Mouse (Mus musculus) limb, embryonic 10.5 days (tissue): Measurements from ENCODE around the gene Irf2bp2. TPM values are rescaled to one million over a fixed set of nuclear protein-coding genes. Genes with fewer than 3 reads are reported as not detected.
A peak's percentile ranks its signal among the peaks of the same experiment; 100 is the strongest.
"Not testable (repeated sequence)": the region's sequence is repeated elsewhere in the genome, so short reads cannot be mapped to it uniquely, and the experiment has no call there.

Experiments
- DNase-seq: peaks from one replicate; pipeline ENCODE4 v3.0.0-alpha.2; 2017; ENCODE audit warnings: low spot score
- H3K27ac ChIP-seq: fragments of 300-500 bp; sonication (generic); 2 replicates; pipeline ENCODE4 v1.5.1; 2016; ENCODE audit warnings: mild to moderate bottlenecking
- H3K27me3 ChIP-seq: fragments of 300-500 bp; sonication (generic); 2 replicates; pipeline ENCODE4 v1.6.1; 2016; ENCODE audit warnings: low read depth, mild to moderate bottlenecking; ENCODE audit not compliant: poor library complexity, severe bottlenecking
- H3K36me3 ChIP-seq: fragments of 300-500 bp; sonication (generic); 2 replicates; pipeline ENCODE4 v1.6.1; 2016; ENCODE audit warnings: mild to moderate bottlenecking, moderate library complexity
- H3K4me1 ChIP-seq: fragments of 300-500 bp; sonication (generic); 2 replicates; pipeline ENCODE4 v1.6.1; 2016
- H3K4me3 ChIP-seq: fragments of 300-500 bp; sonication (generic); 2 replicates; pipeline ENCODE4 v1.5.1; 2016; ENCODE audit warnings: mild to moderate bottlenecking, moderate library complexity
- H3K9me3 ChIP-seq: fragments of 300-500 bp; sonication (generic); replicated peaks from 2 replicates; pipeline ENCODE4 v1.6.1; 2016; ENCODE audit warnings: mild to moderate bottlenecking
- WGBS: fragments of 180-500 bp; shearing (Covaris S2); methylation state at CpG from one replicate; pipeline ENCODE4 v1.1.7; 2016; 5-methylcytosine and 5-hydroxymethylcytosine counted together
- polyA plus RNA-seq: library from polyadenylated mRNA; unstranded; fragments of >200 nt; fragmentation: Nextera tagmentation; extraction: Ambion mirVana; gene quantifications from 2 replicates; pipeline ENCODE4 v1.2.1, GENCODE M21; 2016

Gene Irf2bp2
- polyA plus RNA-seq, 1 experiment from 2014 or later, result 4.5 TPM

DNA sequence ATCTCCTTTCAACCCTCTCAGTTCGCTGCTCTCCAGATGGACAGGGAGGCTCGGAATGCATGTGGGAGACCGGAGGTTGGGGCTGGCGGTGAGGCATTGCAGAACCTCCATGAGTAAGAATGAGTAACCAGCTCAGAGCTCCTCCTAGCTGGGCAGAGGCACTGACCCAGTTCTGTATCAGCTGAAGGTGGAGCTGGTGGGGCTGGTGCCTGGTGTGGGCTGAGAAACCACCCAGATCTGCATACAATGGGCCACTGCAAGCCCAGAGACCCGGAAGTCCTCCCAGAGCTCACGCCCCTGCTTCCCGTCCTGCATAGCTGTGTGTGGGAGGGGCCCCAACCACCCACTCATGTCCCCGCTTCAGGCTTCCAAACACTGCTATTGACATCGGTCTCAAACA is 22.0 kb upstream of the Irf2bp2 start:
- Histone ChIP-seq H3K4me3 (0 out of 2 replicates have a peak overlapping the region, but pooled peaks have one; percentile 6), H3K27me3 (no peaks in the 10 kb centered on the region), H3K27ac (peak overlapping the region; percentile 68), H3K36me3 (no peaks in the 10 kb centered on the region), H3K4me1 (peaks cover 37% of the 10 kb centered on the region), H3K9me3 (no peaks in the 10 kb centered on the region)
- 55% methylated on average over 9 of the region's 9 CpGs for WGBS
- DNase-seq, result no peak

DNA sequence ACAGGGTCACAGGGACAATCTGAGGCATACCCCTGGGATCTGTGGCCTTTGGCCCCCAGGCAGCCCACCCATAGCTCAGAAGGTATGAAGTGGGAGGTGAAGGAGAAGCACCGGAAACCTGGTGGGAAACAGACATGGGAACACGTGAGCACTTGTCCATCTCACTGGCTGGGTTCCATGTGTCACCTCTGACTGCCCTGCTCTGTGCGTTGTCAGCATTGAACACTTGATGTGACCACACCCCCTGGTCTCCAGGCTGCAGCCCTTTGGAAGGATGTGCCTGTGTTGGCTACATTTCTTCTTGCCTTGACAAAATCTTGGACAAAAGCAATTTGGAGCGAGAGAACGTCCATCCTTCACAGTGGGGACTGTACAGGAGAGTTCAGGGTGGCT is 20.9 kb upstream of the Irf2bp2 start:
- H3K4me1 ChIP-seq, result peaks cover 42% of the 10 kb centered on the region
- no peaks in the 10 kb centered on the region for H3K36me3 ChIP-seq
- H3K9me3 ChIP-seq, result no peaks in the 10 kb centered on the region
- DNase-seq, result no peak
- no peak overlapping the region for H3K4me3 ChIP-seq
- H3K27me3 ChIP-seq, result no peaks in the 10 kb centered on the region
- 81% methylated on average over 5 of the region's 5 CpGs for WGBS
- peak overlapping the region; percentile 46 for H3K27ac ChIP-seq

GRCm38 (mm10) chr8:126614062-126614739 is 20.4 kb upstream of the Irf2bp2 start:
- H3K4me3 ChIP-seq, result no peak overlapping the region
- H3K4me1 ChIP-seq, result peaks cover 42% of the 10 kb centered on the region
- no peaks in the 10 kb centered on the region for H3K9me3 ChIP-seq
- H3K27me3 ChIP-seq, result no peaks in the 10 kb centered on the region
- WGBS, result 85% methylated on average over 8 of the region's 8 CpGs
- H3K36me3 ChIP-seq, result no peaks in the 10 kb centered on the region
- peak overlapping the region; percentile 46 for H3K27ac ChIP-seq
- no peak for DNase-seq

GRCm38 (mm10) chr8:126613143-126613542 is 19.4 kb upstream of the Irf2bp2 start:
- 59% methylated on average over 5 of the region's 5 CpGs for WGBS
- no peak overlapping the region for H3K4me3 ChIP-seq
- H3K4me1 ChIP-seq, result peaks cover 42% of the 10 kb centered on the region
- no peak overlapping the region for H3K27ac ChIP-seq
- no peaks in the 10 kb centered on the region for H3K36me3 ChIP-seq
- DNase-seq, result no peak
- H3K9me3 ChIP-seq, result no peaks in the 10 kb centered on the region
- H3K27me3 ChIP-seq, result no peaks in the 10 kb centered on the region

GRCm38 (mm10) chr8:126612739-126613138 is 19.0 kb upstream of the Irf2bp2 start:
- no peaks in the 10 kb centered on the region for H3K27me3 ChIP-seq
- H3K36me3 ChIP-seq, result no peaks in the 10 kb centered on the region
- H3K27ac ChIP-seq, result 0 out of 2 replicates have a peak overlapping the region, but pooled peaks have one; percentile 17
- no peak for DNase-seq
- H3K4me3 ChIP-seq, result no peak overlapping the region
- 81% methylated on average over 3 of the region's 3 CpGs for WGBS
- H3K4me1 ChIP-seq, result peaks cover 42% of the 10 kb centered on the region
- no peaks in the 10 kb centered on the region for H3K9me3 ChIP-seq

DNA sequence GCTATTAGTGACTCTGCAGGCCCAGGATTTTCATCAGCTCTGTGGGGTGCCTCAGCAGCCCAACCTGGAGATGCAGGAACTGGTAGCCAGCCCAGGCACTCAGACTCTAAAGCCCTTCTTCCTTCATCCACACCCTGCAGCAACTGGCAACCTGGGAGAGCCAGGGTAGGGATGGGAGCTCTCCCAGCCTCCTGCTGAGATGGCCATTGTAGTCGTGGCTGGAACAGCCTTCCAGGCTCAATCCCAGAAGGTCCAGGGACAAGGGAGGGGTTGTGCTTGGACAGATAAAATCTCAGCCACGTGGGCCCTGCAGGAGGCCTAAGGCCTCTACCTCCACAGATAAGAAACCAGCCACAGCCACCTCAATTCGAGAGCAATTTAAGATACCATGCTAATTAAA is 16.9 kb upstream of the Irf2bp2 start:
- no peak for DNase-seq
- H3K9me3 ChIP-seq, result no peaks in the 10 kb centered on the region
- no peaks in the 10 kb centered on the region for H3K27me3 ChIP-seq
- no peaks in the 10 kb centered on the region for H3K36me3 ChIP-seq
- peaks cover 39% of the 10 kb centered on the region for H3K4me1 ChIP-seq
- 1% methylated on average over 3 of the region's 3 CpGs for WGBS
- peak overlapping the region; percentile 68; the same call in 1 of the 2 replicates for H3K27ac ChIP-seq
- H3K4me3 ChIP-seq, result no peak overlapping the region

DNA sequence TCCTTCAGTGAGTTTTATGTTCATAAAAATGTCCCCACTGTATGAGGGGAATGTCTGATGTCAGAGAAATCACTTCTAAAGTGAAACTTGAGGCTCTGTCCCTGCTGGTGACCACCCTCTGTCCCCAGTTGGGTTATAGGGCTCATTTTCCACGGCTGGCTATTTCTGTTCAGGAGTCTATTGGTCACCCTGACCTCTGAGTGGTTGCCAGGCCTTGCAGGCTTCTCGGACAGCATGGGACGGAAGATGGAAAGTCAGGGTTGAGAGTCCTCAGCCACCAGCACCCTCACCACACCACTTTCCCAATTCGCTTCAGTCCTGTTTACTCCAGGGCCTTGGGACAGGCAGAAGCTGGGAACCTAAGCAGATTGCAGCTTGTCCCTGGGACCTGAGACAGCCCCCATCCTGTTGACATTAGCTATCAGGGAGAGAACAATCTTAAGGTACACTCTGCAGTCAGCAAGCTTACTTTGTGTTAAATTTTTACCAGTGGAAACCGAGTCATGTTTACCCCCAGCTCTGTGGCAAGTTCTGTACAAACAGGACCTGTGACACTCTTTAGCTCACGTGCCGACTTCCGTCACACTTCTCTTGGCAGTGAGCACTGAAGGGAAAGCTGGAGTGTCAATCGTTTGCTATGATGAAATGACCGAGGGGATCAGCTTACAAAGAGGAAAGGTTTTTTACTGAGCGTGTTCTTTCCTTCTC is 15.9 kb upstream of the Irf2bp2 start:
- peak overlapping the region; percentile 68; the same call in 1 of the 2 replicates for H3K27ac ChIP-seq
- DNase-seq, result no peak
- no peak overlapping the region for H3K4me3 ChIP-seq
- no peaks in the 10 kb centered on the region for H3K9me3 ChIP-seq
- 90% methylated on average over 11 of the region's 11 CpGs for WGBS
- H3K4me1 ChIP-seq, result peaks cover 29% of the 10 kb centered on the region
- no peaks in the 10 kb centered on the region for H3K27me3 ChIP-seq
- H3K36me3 ChIP-seq, result no peaks in the 10 kb centered on the region

DNA sequence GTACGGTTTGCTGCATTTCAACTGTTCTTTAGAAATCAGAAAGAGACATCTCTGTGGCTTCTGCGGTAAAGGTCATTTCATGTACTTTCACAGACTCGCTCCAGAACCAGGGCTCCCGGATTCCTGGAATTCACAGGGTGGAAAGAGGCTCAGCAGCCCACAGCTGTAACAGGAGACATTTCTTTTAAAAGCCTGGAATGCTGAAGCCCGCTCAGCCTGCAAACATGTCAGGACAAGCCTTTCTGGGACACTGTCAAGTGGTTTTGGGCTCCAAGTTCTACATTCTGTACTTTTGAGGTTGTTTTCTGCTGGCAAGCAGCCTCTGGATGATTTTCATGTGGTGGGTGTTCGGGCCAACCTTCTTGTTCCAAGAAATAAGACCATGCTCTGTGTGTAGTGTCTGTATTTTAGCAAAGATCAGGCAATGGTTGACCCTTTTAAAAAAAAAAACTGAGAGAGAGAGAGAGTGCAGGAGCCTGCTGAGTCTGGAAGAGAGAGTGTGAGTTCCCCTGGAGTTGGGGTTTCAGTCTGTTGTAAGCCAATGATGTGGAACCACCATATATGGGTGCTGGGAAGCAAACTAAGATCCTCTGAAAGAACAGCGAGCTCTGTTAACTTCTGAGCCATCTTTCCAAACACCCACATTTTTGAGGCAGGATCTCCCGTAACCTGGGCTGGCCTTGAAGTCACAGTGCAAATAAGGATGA is 9.6 kb upstream of the Irf2bp2 start:
- Histone ChIP-seq H3K4me1 (peaks cover 28% of the 10 kb centered on the region), H3K27ac (peak overlapping the region; percentile 79), H3K27me3 (no peaks in the 10 kb centered on the region), H3K36me3 (no peaks in the 10 kb centered on the region), H3K4me3 (no peak overlapping the region), H3K9me3 (no peaks in the 10 kb centered on the region)
- WGBS, result 50% methylated on average over 8 of the region's 8 CpGs
- DNase-seq, result no peak

DNA sequence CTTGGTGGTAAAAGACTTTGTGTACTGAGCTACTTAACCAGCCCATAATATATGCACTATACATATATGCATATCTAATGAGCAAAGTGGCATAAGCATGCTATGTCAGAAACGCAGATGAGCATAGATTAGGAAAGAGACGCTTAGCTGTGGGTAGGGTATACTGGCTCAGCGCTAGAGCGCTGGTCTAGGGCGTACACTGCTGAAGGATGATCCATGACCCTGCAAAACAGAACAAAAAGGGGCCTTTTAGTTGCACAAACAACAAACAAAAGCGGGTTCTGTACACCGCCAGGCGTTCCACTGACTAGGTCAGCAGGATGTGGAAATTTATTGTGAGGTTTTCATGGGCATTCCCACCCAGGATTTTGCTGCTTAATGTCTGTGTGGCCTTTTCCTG is 8.9 kb upstream of the Irf2bp2 start:
- Histone ChIP-seq H3K4me1 (peaks cover 28% of the 10 kb centered on the region), H3K36me3 (no peaks in the 10 kb centered on the region), H3K9me3 (no peaks in the 10 kb centered on the region), H3K4me3 (no peak overlapping the region), H3K27me3 (no peaks in the 10 kb centered on the region), H3K27ac (peak overlapping the region; percentile 79; the same call in 1 of the 2 replicates)
- 74% methylated on average over 8 of the region's 8 CpGs for WGBS
- no peak for DNase-seq

GRCm38 (mm10) chr8:126601325-126601724 is 7.5 kb upstream of the Irf2bp2 start:
- H3K4me1 ChIP-seq, result peaks cover 34% of the 10 kb centered on the region
- 35% methylated on average over 5 of the region's 5 CpGs for WGBS

GRCm38 (mm10) chr8:126600816-126601243 is 7.0 kb upstream of the Irf2bp2 start:
- no peak for DNase-seq
- 15% methylated on average over 7 of the region's 7 CpGs for WGBS
- Histone ChIP-seq H3K36me3 (no peaks in the 10 kb centered on the region), H3K4me1 (peaks cover 39% of the 10 kb centered on the region), H3K4me3 (no peak overlapping the region), H3K27me3 (peaks cover 4% of the 10 kb centered on the region; the same call in 1 of the 2 replicates), H3K27ac (no peak overlapping the region), H3K9me3 (no peaks in the 10 kb centered on the region)

More at GRCm38 (mm10) chr8:126601325-126601724, 7.5 kb upstream of the Irf2bp2 start:
- Histone ChIP-seq H3K27me3 (peaks cover 4% of the 10 kb centered on the region; the same call in 1 of the 2 replicates), H3K27ac (no peak overlapping the region), H3K36me3 (no peaks in the 10 kb centered on the region), H3K4me3 (no peak overlapping the region), H3K9me3 (no peaks in the 10 kb centered on the region)
- no peak for DNase-seq

DNA sequence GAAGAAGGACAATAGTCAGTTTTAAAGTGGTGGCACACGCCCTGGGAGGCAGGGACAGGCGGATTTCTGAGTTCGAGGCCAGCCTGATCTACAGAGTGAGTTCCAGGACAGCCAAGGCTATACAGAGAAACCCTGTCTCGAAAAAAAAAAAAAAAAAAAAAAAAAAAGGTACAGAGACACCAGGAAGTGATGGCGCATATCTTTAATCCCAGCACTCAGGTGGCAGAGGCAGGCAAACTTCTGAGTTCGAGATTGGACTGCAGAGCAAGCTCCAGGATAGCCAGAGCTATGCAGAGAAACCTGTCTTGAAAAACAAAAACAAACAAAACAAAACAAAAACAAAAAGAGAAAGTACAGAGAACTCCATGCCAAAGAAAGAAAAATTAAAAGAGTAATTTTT is 6.6 kb upstream of the Irf2bp2 start:
- H3K4me1 ChIP-seq, result peaks cover 44% of the 10 kb centered on the region
- not testable (repeated sequence) for H3K9me3 ChIP-seq, H3K36me3 ChIP-seq, H3K4me3 ChIP-seq, H3K27me3 ChIP-seq, H3K27ac ChIP-seq, DNase-seq
- WGBS, result 84% methylated on average over 6 of the region's 6 CpGs

- Histone ChIP-seq H3K4me1 (peaks cover 52% of the 10 kb centered on the region), H3K27me3 (peaks cover 4% of the 10 kb centered on the region; the same call in 1 of the 2 replicates), H3K4me3 (no peak overlapping the region), H3K27ac (no peak overlapping the region), H3K9me3 (no peaks in the 10 kb centered on the region), H3K36me3 (no peaks in the 10 kb centered on the region)
- no peak for DNase-seq
- 90% methylated on average over 4 of the region's 4 CpGs for WGBS
These were observed 5.5 kb upstream of the Irf2bp2 start for GRCm38 (mm10) chr8:126599297-126599696.
